9 mouse cellular contexts compared by ENCODE assay signal in the genomic region with DNA sequence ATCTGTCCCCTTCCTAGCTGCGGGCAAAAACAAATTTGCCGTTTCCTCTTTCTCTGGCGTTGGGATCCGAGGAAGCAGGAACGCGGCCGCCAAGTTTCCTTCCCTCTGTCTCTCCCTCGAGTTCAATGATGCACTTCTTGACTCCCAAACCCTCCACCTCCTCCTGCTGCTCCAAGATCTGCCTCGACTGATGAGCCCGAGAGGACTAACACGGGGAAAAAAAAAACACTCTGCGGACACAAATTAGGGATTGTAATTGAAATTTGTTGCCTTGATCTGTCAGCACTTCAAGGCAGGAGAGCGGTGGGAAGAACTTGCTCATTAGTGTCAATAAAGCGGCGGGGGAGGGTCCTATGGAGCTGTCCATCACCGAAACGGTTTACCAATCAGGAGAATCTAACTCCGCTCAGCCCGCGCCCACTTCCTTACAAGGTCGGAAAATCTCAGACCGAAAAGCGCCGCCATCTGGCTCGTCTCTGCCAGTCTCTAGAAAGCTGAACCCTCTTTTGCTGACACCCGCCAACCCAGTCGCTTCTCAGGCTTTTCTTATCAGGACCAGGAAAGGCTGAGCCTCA. TPM values are rescaled to one million over a fixed set of nuclear protein-coding genes. Genes with fewer than 3 reads are reported as not detected.
DNase-seq lines count a peak whose midpoint lies in the region; ATAC-seq lines count a peak whose summit lies in the region.
"Had no signal": no experiment of that assay in that cellular context is flagged by ENCODE, and none has a peak within 500 bp of the region (broad histone marks: within the 10 kb centered on the region; RNA-seq: fewer than 3 reads in every experiment).

TSS of gene Tbx18 (minus strand) at position 300 of the 575 bp plus-strand sequence.

- H3K4me1 ChIP-seq in hindbrain, embryonic 11.5 days (replicated peaks; ENCODE audit: control insufficient read depth, insufficient read depth, low read length) = peaks cover 13% of the 10 kb centered on the region; the same call in 1 of the 2 replicates
- H3K4me1 ChIP-seq in midbrain, embryonic 16.5 days (ENCODE audit: control insufficient read depth, insufficient read depth, low read length) = peaks cover 12% of the 10 kb centered on the region

- no peaks in the 10 kb centered on the region for H3K36me3 ChIP-seq in hindbrain, embryonic 11.5 days (ENCODE audit: control insufficient read depth, insufficient read depth, low read length)
- H3K36me3 ChIP-seq in midbrain, embryonic 16.5 days (ENCODE audit: control insufficient read depth, insufficient read depth, low read length) = no peaks in the 10 kb centered on the region
- H3K36me3 ChIP-seq: G1E had no signal

- H3K9me3 ChIP-seq in hindbrain, embryonic 11.5 days (ENCODE audit: control insufficient read depth, low read length) = no peaks in the 10 kb centered on the region
- H3K9me3 ChIP-seq in midbrain, embryonic 16.5 days (replicated peaks; ENCODE audit: control insufficient read depth, low read length, poor library complexity, severe bottlenecking) = no peaks in the 10 kb centered on the region

- H3K4me3 ChIP-seq in hindbrain, embryonic 11.5 days (ENCODE audit: low read depth, low read length) = peak within 1 kb of the TSS; percentile 48
- H3K4me3 ChIP-seq in midbrain, embryonic 16.5 days (ENCODE audit: low read depth, low read length) = peak within 1 kb of the TSS; percentile 38

- H3K27ac ChIP-seq in hindbrain, embryonic 11.5 days (ENCODE audit: low read depth, low read length) = no peak within 1 kb of the TSS
- H3K27ac ChIP-seq in midbrain, embryonic 16.5 days (ENCODE audit: low read length) = no peak within 1 kb of the TSS

- ATAC-seq in hindbrain, embryonic 11.5 days (ENCODE audit: low FRiP score) = peak; percentile 90
- ATAC-seq in midbrain, embryonic 16.5 days = peak; percentile 77

- H3K9ac ChIP-seq in hindbrain, embryonic 11.5 days (ENCODE audit: low read depth, low read length) = peak within 1 kb of the TSS; percentile 41
- peak within 1 kb of the TSS; percentile 42; the same call in 1 of the 2 replicates for H3K9ac ChIP-seq in midbrain, embryonic 16.5 days (ENCODE audit: low read depth, low read length)

- peak; percentile 23 for DNase-seq in kidney, adult 9 months
- no peak for DNase-seq in kidney, adult 18-20 months
- peak; percentile 20 to 46 for DNase-seq in adrenal gland, postnatal 4 days (ENCODE audit: low spot score in 2 of 2)
- DNase-seq in forelimb bud, embryonic 11.5 days (ENCODE audit: low read depth, low spot score) = peak; percentile 94
- peak; percentile 89 for DNase-seq in hindbrain, embryonic 11.5 days (ENCODE audit: low spot score)
- peak; percentile 61 for DNase-seq in liver
- no peak for DNase-seq in spleen, postnatal 4 days (ENCODE audit: low spot score in 2 of 2)

- peaks cover 72% of the 10 kb centered on the region for H3K27me3 ChIP-seq in hindbrain, embryonic 11.5 days (ENCODE audit: control insufficient read depth, insufficient read depth, low read length)
- peaks cover 30% of the 10 kb centered on the region for H3K27me3 ChIP-seq in midbrain, embryonic 16.5 days (ENCODE audit: control insufficient read depth, insufficient read depth, low read depth, low read length)

- H3K4me2 ChIP-seq in hindbrain, embryonic 11.5 days (replicated peaks; ENCODE audit: low read depth, low read length) = peak within 1 kb of the TSS; percentile 78
- peak within 1 kb of the TSS; percentile 65 for H3K4me2 ChIP-seq in midbrain, embryonic 16.5 days (ENCODE audit: low read length)

- under 1% methylated on average over 27 of the region's 27 CpGs for WGBS in hindbrain, embryonic 11.5 days
- WGBS in midbrain, embryonic 16.5 days = under 1% methylated on average over 27 of the region's 27 CpGs

RNA-seq across cellular contexts. Expression of gene Tbx18, which starts in this region (rescaled TPM):
- 1 to 10 TPM; 2.3 to 2.9 TPM for total RNA-seq in adrenal gland, postnatal 4 days (2021)
- 2.8 and 3.4 TPM in 2 replicates for polyA plus RNA-seq in hindbrain, embryonic 11.5 days (2014; fragmentation: Nextera tagmentation; extraction: Ambion mirVana)
- polyA plus RNA-seq in midbrain, embryonic 16.5 days (2015; fragmentation: Nextera tagmentation; extraction: Ambion mirVana) = 1.3 and 2.1 TPM in 2 replicates
- total RNA-seq: G1E had no signal
- polyA plus RNA-seq: G1E had no signal

Comparison
In these comparisons a context has a peak if more than half of its experiments do, and no peak if none do; other contexts are left out.
1. DNase-seq: peak in kidney, adult 9 months (single experiment), adrenal gland, postnatal 4 days (2 of 2), forelimb bud, embryonic 11.5 days (single experiment), hindbrain, embryonic 11.5 days (single experiment) and liver (single experiment); none in kidney, adult 18-20 months (single experiment) and spleen, postnatal 4 days (0 of 2).